Mouse (Mus musculus): Measurements from ENCODE around the gene Actr1b. TPM values are rescaled to one million over a fixed set of nuclear protein-coding genes. Genes with fewer than 3 reads are reported as not detected.
"Not testable (repeated sequence)": the region's sequence is repeated elsewhere in the genome, so short reads cannot be mapped to it uniquely, and the experiment has no call there.

Gene Actr1b
- total RNA-seq, 2 experiments from 2014 or later: 118 to 127 TPM

GRCm38 (mm10) chr1:36707797-36708196, 6.4 kb downstream of the Actr1b start:
- DNase-seq: no peak
- intact Hi-C loops (cut with DNase I): loop anchor here (2.0 kb wide), 1 partner anchor 15 kb away; no protein-coding TSS in a partner anchor

- no peak for DNase-seq
- intact Hi-C loops (cut with DNase I): no loop called here
Measured at GRCm38 (mm10) chr1:36707166-36707565, 7.1 kb downstream of the Actr1b start.

- DNase-seq: no peak
- intact Hi-C loops (cut with DNase I): no loop called here
Measured at GRCm38 (mm10) chr1:36697030-36697429, 17.2 kb downstream of the Actr1b start.

GRCm38 (mm10) chr1:36696411-36696810, 17.8 kb downstream of the Actr1b start:
- intact Hi-C loops (cut with DNase I): no loop called here

GRCm38 (mm10) chr1:36694871-36695270, 19.4 kb downstream of the Actr1b start:
- no peak for DNase-seq
- intact Hi-C loops (cut with DNase I): no loop called here

More at GRCm38 (mm10) chr1:36696411-36696810, 17.8 kb downstream of the Actr1b start:
- no peak for DNase-seq

GRCm38 (mm10) chr1:36691271-36692155, 22.7 kb downstream of the Actr1b start, which contains the start of gene Cox5b:
Cox5b (plus strand) TSS chr1:36691449.
- intact Hi-C loops (cut with DNase I): loop anchor here (2.0 kb wide), 1 partner anchor 17 kb away; no protein-coding TSS in a partner anchor
- peak; percentile 98 to 99 for DNase-seq

GRCm38 (mm10) chr1:36690671-36691235, 23.5 kb downstream of the Actr1b start:
- DNase-seq: no peak
- intact Hi-C loops (cut with DNase I): no loop called here

- DNase-seq: peak; percentile 86 to 87
- intact Hi-C loops (cut with DNase I): loop anchor here (1.0 to 2.0 kb wide), 2 partner anchors 47 to 137 kb away; partner anchors contain the start of gene Ankrd39
Measured at GRCm38 (mm10) chr1:36683810-36684467, 30.3 kb downstream of the Actr1b start.

- no peak for DNase-seq
- intact Hi-C loops (cut with DNase I): loop anchor here (2.0 kb wide), 1 partner anchor 46 kb away; no protein-coding TSS in a partner anchor
Measured at GRCm38 (mm10) chr1:36682620-36683355, 31.4 kb downstream of the Actr1b start, which contains the start of gene Fam178b. Fam178b (minus strand) TSS chr1:36683183.

GRCm38 (mm10) chr1:36680893-36681292, 33.3 kb downstream of the Actr1b start:
- intact Hi-C loops (cut with DNase I): no loop called here
- no peak for DNase-seq

- no peak for DNase-seq
- intact Hi-C loops (cut with DNase I): no loop called here
Measured at GRCm38 (mm10) chr1:36674936-36675335, 39.3 kb downstream of the Actr1b start.

- DNase-seq: no peak
- intact Hi-C loops (cut with DNase I): no loop called here
Measured at GRCm38 (mm10) chr1:36672648-36673350, 41.4 kb downstream of the Actr1b start.

- intact Hi-C loops (cut with DNase I): no loop called here
- no peak for DNase-seq
Measured at GRCm38 (mm10) chr1:36671260-36671659, 43.0 kb downstream of the Actr1b start.

GRCm38 (mm10) chr1:36670256-36670655, 44.0 kb downstream of the Actr1b start:
- intact Hi-C loops (cut with DNase I): no loop called here
- DNase-seq: no peak

GRCm38 (mm10) chr1:36668007-36668406, 46.2 kb downstream of the Actr1b start:
- intact Hi-C loops (cut with DNase I); DNase-seq: not testable (repeated sequence)

- DNase-seq: no peak
- intact Hi-C loops (cut with DNase I): no loop called here
Measured at GRCm38 (mm10) chr1:36665934-36666333, 48.3 kb downstream of the Actr1b start.

- no peak for DNase-seq
- intact Hi-C loops (cut with DNase I): no loop called here
Measured at GRCm38 (mm10) chr1:36665165-36665723, 49.0 kb downstream of the Actr1b start.

GRCm38 (mm10) chr1:36664457-36664856, 49.8 kb downstream of the Actr1b start:
- peak; percentile 26 to 41 for DNase-seq
- intact Hi-C loops (cut with DNase I): loop anchor here (1.0 kb wide), 1 partner anchor 117 kb away; the partner anchor contains the start of gene Ankrd39

Measured in heart, postnatal 10 days (tissue).